Mouse (Mus musculus) liver, embryonic 11.5 days (tissue): ENCODE results near the gene Krt87. TPM values are rescaled to one million over a fixed set of nuclear protein-coding genes. Genes with fewer than 3 reads are reported as not detected.

Source experiments
- ATAC-seq: fragments of 200-750 bp; cut with Nextera tagmentation; replicated peaks from 2 replicates; pipeline ENCODE4 v1.8.0; 2017; ENCODE audit warnings: moderate number of reproducible peaks, mild to moderate bottlenecking, moderate TSS enrichment, moderate library complexity; ENCODE audit not compliant: low FRiP score
- DNase-seq: peaks from one replicate; pipeline ENCODE4 v3.0.0-alpha.2; 2017; ENCODE audit warnings: low spot score
- H3K27ac ChIP-seq: fragments of 300-500 bp; sonication (generic); 2 replicates; pipeline ENCODE4 v1.5.1; 2014; ENCODE audit warnings: mild to moderate bottlenecking, low read depth, low read length, control low read depth
- H3K27me3 ChIP-seq: fragments of 300-500 bp; sonication (generic); replicated peaks from 2 replicates; pipeline ENCODE4 v1.6.1; 2014; ENCODE audit warnings: low read length, mixed read lengths; ENCODE audit not compliant: control insufficient read depth, insufficient read depth
- H3K36me3 ChIP-seq: fragments of 300-500 bp; sonication (generic); 2 replicates; pipeline ENCODE4 v1.6.1; 2014; ENCODE audit warnings: mild to moderate bottlenecking, low read length, moderate library complexity, mixed read lengths; ENCODE audit not compliant: control insufficient read depth, insufficient read depth
- H3K4me1 ChIP-seq: fragments of 300-500 bp; sonication (generic); replicated peaks from 2 replicates; pipeline ENCODE4 v1.6.1; 2014; ENCODE audit warnings: low read length, mixed read lengths; ENCODE audit not compliant: control insufficient read depth, insufficient read depth
- H3K4me2 ChIP-seq: fragments of 300-500 bp; sonication (generic); 2 replicates; pipeline ENCODE4 v1.6.1; 2014; ENCODE audit warnings: mild to moderate bottlenecking, control low read depth, moderate library complexity
- H3K4me3 ChIP-seq: fragments of 300-500 bp; sonication (generic); 2 replicates; pipeline ENCODE4 v1.5.1; 2014; ENCODE audit warnings: low read depth, low read length, control low read depth
- H3K9ac ChIP-seq: fragments of 300-500 bp; sonication (generic); 2 replicates; pipeline ENCODE4 v1.6.1; 2014; ENCODE audit warnings: low read depth, low read length, control low read depth
- H3K9me3 ChIP-seq: fragments of 300-500 bp; sonication (generic); 2 replicates; pipeline ENCODE4 v1.6.1; 2016; ENCODE audit warnings: low read length, inconsistent platforms, mixed read lengths; ENCODE audit not compliant: control insufficient read depth
- WGBS: fragments of 180-500 bp; shearing (Covaris S2); extraction: QIAGEN DNeasy Blood & Tissue Kit; methylation state at CpG from one replicate; pipeline ENCODE4 v1.1.7; 2014; 5-methylcytosine and 5-hydroxymethylcytosine counted together
- polyA plus RNA-seq: library from polyadenylated mRNA; unstranded; fragments of >200 nt; fragmentation: Nextera tagmentation; extraction: Ambion mirVana; gene quantifications from 2 replicates; pipeline ENCODE4 v1.2.1, GENCODE M21; 2014

Gene Krt87
- polyA plus RNA-seq, 1 experiment from 2014 or later, result not detected

- Histone ChIP-seq H3K9ac (no peak overlapping the region), H3K4me2 (peak overlapping the region; percentile 4)
Measured at GRCm38 (mm10) chr15:101412188-101412587, 26.4 kb downstream of the Krt87 start.

GRCm38 (mm10) chr15:101410775-101411174 is 27.8 kb downstream of the Krt87 start, which contains the start of gene Krt7:
TSS of gene Krt7 (plus strand) at chr15:101411043.
- ATAC-seq (no peak), DNase-seq (no peak)
- no peak within 1 kb of the TSS for H3K4me2 ChIP-seq
- H3K4me1 ChIP-seq, result peaks cover 2% of the 10 kb centered on the region; the same call in 1 of the 2 replicates
- 30% methylated on average over 2 of the region's 2 CpGs for WGBS
- H3K27me3 ChIP-seq, result peaks cover 27% of the 10 kb centered on the region
- H3K27ac ChIP-seq, result no peak within 1 kb of the TSS
- no peak within 1 kb of the TSS for H3K4me3 ChIP-seq
- no peak within 1 kb of the TSS for H3K9ac ChIP-seq
- H3K9me3 ChIP-seq, result no peaks in the 10 kb centered on the region
- no peaks in the 10 kb centered on the region for H3K36me3 ChIP-seq

More at GRCm38 (mm10) chr15:101412188-101412587, 26.4 kb downstream of the Krt87 start:
- WGBS, result 26% methylated on average over 31 of the region's 31 CpGs
- no peaks in the 10 kb centered on the region for H3K36me3 ChIP-seq
- H3K27ac ChIP-seq, result no peak overlapping the region
- no peak overlapping the region for H3K4me3 ChIP-seq
- no peak for DNase-seq
- H3K27me3 ChIP-seq, result peaks cover 27% of the 10 kb centered on the region
- no peak for ATAC-seq
- peaks cover 2% of the 10 kb centered on the region; the same call in 1 of the 2 replicates for H3K4me1 ChIP-seq
- no peaks in the 10 kb centered on the region for H3K9me3 ChIP-seq

- 76% methylated on average over 8 of the region's 8 CpGs for WGBS
- H3K9ac ChIP-seq, result no peak overlapping the region
- no peak overlapping the region for H3K27ac ChIP-seq
- H3K9me3 ChIP-seq, result no peaks in the 10 kb centered on the region
- no peaks in the 10 kb centered on the region for H3K36me3 ChIP-seq
- no peak overlapping the region for H3K4me2 ChIP-seq
- ATAC-seq, result no peak
- no peak for DNase-seq
- no peaks in the 10 kb centered on the region for H3K4me1 ChIP-seq
- no peak overlapping the region for H3K4me3 ChIP-seq
- no peaks in the 10 kb centered on the region for H3K27me3 ChIP-seq
Measured at GRCm38 (mm10) chr15:101398269-101398668, 40.3 kb downstream of the Krt87 start.

GRCm38 (mm10) chr15:101397683-101398082 is 40.9 kb downstream of the Krt87 start:
- Histone ChIP-seq H3K27me3 (no peaks in the 10 kb centered on the region), H3K27ac (no peak overlapping the region), H3K9ac (no peak overlapping the region), H3K4me3 (no peak overlapping the region), H3K36me3 (no peaks in the 10 kb centered on the region), H3K4me1 (no peaks in the 10 kb centered on the region), H3K4me2 (no peak overlapping the region), H3K9me3 (no peaks in the 10 kb centered on the region)
- WGBS, result 69% methylated on average over 2 of the region's 2 CpGs
- ATAC-seq (no peak), DNase-seq (no peak)

GRCm38 (mm10) chr15:101396921-101397320 is 41.7 kb downstream of the Krt87 start:
- DNase-seq (no peak), ATAC-seq (no peak)
- no peaks in the 10 kb centered on the region for H3K27me3 ChIP-seq
- H3K4me2 ChIP-seq, result no peak overlapping the region
- H3K9ac ChIP-seq, result no peak overlapping the region
- no peak overlapping the region for H3K4me3 ChIP-seq
- no peaks in the 10 kb centered on the region for H3K4me1 ChIP-seq
- no peaks in the 10 kb centered on the region for H3K9me3 ChIP-seq
- no peak overlapping the region for H3K27ac ChIP-seq
- 79% methylated on average over 3 of the region's 3 CpGs for WGBS
- H3K36me3 ChIP-seq, result no peaks in the 10 kb centered on the region

- Histone ChIP-seq H3K27me3 (no peaks in the 10 kb centered on the region), H3K27ac (no peak overlapping the region), H3K4me1 (no peaks in the 10 kb centered on the region), H3K4me3 (no peak overlapping the region), H3K9ac (no peak overlapping the region), H3K36me3 (no peaks in the 10 kb centered on the region), H3K4me2 (no peak overlapping the region), H3K9me3 (no peaks in the 10 kb centered on the region)
- DNase-seq, result no peak
- WGBS, result 53% methylated on average over 7 of the region's 7 CpGs
- no peak for ATAC-seq
Measured at GRCm38 (mm10) chr15:101396466-101396865, 42.1 kb downstream of the Krt87 start.

- WGBS, result 71% methylated on average over 7 of the region's 7 CpGs
- ATAC-seq, result no peak
- Histone ChIP-seq H3K9me3 (no peaks in the 10 kb centered on the region), H3K36me3 (no peaks in the 10 kb centered on the region), H3K27ac (no peak overlapping the region), H3K4me2 (no peak overlapping the region), H3K4me3 (no peak overlapping the region), H3K27me3 (no peaks in the 10 kb centered on the region), H3K9ac (no peak overlapping the region), H3K4me1 (no peaks in the 10 kb centered on the region)
- DNase-seq, result no peak
Measured at GRCm38 (mm10) chr15:101394908-101395307, 43.7 kb downstream of the Krt87 start.

GRCm38 (mm10) chr15:101392251-101392650 is 46.4 kb downstream of the Krt87 start:
- Histone ChIP-seq H3K27me3 (no peaks in the 10 kb centered on the region), H3K27ac (no peak overlapping the region), H3K4me2 (no peak overlapping the region), H3K4me1 (no peaks in the 10 kb centered on the region), H3K9ac (no peak overlapping the region), H3K36me3 (no peaks in the 10 kb centered on the region), H3K4me3 (no peak overlapping the region), H3K9me3 (no peaks in the 10 kb centered on the region)
- ATAC-seq (no peak), DNase-seq (no peak)
- 83% methylated on average over 5 of the region's 5 CpGs for WGBS

GRCm38 (mm10) chr15:101390203-101390602 is 48.4 kb downstream of the Krt87 start:
- Histone ChIP-seq H3K4me1 (no peaks in the 10 kb centered on the region), H3K36me3 (no peaks in the 10 kb centered on the region), H3K27me3 (no peaks in the 10 kb centered on the region), H3K27ac (no peak overlapping the region), H3K4me2 (no peak overlapping the region), H3K4me3 (no peak overlapping the region), H3K9ac (no peak overlapping the region), H3K9me3 (no peaks in the 10 kb centered on the region)
- DNase-seq, result no peak
- 86% methylated on average over 5 of the region's 5 CpGs for WGBS
- ATAC-seq, result no peak
